Mouse (Mus musculus): ENCODE results near the gene Bbs5.
"Not testable (repeated sequence)": the region's sequence is repeated elsewhere in the genome, so short reads cannot be mapped to it uniquely, and the experiment has no call there.

DNA sequence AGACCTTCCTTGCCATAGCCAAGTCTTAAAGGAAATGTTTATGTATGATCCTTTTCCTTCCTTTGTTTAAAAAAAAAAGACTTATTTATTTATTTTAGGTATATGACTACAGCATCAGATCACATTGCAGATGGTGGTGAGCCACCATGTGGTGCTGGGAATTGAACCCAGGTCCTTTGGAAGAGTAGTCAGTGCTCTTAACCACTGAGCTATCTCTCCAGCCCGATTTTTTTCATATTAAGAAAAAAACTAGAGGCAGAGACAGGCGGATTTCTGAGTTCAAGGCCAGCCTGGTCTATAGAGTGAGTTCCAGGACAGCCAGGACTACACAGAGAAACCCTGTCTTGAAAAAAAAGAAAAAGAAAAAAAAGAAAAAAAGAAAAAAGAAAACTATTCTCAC is 30.2 kb downstream of the Bbs5 start:
- not testable (repeated sequence) for TF ChIP-seq CTCF (IDR thresholded peaks at IDR 0.05; ENCODE audit: extremely low read depth, insufficient read length, insufficient replicate concordance, low read depth, low read length); POLR2A (IDR thresholded peaks at IDR 0.05; ENCODE audit: low read depth, low read length)
